Mouse (Mus musculus) heart, postnatal 0 days (tissue): ENCODE data around the gene Cntn1.

ENCODE experiments used
- CTCF ChIP-seq: IDR thresholded peaks from 2 replicates; pipeline ENCODE4 v1.5.1; 2016; ENCODE audit warnings: antibody characterized with exemption, control low read depth, low read depth
- EP300 ChIP-seq: IDR thresholded peaks from 2 replicates; pipeline ENCODE4 v1.6.1; 2016; ENCODE audit warnings: antibody characterized with exemption, low read depth

DNA sequence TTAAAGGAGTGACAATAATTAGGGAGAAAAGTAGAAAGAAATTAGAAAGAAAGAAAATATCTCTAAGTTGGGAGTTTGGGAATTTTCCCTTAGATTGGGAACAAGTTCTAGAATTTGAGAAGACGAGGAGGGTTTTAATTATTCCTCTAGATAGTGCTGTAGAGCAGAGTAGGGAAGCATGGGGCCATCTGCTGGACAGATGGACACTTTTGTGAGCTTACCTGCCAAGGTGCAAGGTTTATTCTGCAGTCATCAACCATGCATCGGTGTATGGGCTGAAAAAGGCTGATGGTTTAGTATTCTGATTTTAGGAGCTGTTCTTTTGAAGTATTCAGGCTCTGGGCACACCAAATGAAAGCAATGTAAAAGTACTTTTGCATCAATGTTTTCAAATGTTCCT lies 124.8 kb downstream of the Cntn1 start:
- no peak for TF ChIP-seq CTCF
- no peak for TF ChIP-seq EP300
